Mouse (Mus musculus) CD4-positive, CD25-positive, alpha-beta regulatory T cell, adult 4 months (primary cell): ENCODE measurements around the gene Rsbn1l. TPM values are rescaled to one million over a fixed set of nuclear protein-coding genes. Genes with fewer than 3 reads are reported as not detected.
A peak's percentile ranks its signal among the peaks of the same experiment; 100 is the strongest.
"Not testable (repeated sequence)": the region's sequence is repeated elsewhere in the genome, so short reads cannot be mapped to it uniquely, and the experiment has no call there.

Source experiments
- ATAC-seq: one replicate; pipeline ENCODE4 v1.8.0; 2017
- polyA plus RNA-seq, 2 experiments: library from polyadenylated mRNA; unstranded; fragments of 100-300 nt; shearing (Covaris generic); gene quantifications; one replicate each; pipeline ENCODE4 v1.2.1; 2017

The Rsbn1l gene
- polyA plus RNA-seq, 2 experiments from 2014 or later: 32.6 to 42.7 TPM

- no peak for ATAC-seq
Measured at GRCm38 (mm10) chr5:20950093-20950492, 6.1 kb downstream of the Rsbn1l start.

GRCm38 (mm10) chr5:20946906-20947305, 9.3 kb downstream of the Rsbn1l start:
- ATAC-seq: no peak

DNA sequence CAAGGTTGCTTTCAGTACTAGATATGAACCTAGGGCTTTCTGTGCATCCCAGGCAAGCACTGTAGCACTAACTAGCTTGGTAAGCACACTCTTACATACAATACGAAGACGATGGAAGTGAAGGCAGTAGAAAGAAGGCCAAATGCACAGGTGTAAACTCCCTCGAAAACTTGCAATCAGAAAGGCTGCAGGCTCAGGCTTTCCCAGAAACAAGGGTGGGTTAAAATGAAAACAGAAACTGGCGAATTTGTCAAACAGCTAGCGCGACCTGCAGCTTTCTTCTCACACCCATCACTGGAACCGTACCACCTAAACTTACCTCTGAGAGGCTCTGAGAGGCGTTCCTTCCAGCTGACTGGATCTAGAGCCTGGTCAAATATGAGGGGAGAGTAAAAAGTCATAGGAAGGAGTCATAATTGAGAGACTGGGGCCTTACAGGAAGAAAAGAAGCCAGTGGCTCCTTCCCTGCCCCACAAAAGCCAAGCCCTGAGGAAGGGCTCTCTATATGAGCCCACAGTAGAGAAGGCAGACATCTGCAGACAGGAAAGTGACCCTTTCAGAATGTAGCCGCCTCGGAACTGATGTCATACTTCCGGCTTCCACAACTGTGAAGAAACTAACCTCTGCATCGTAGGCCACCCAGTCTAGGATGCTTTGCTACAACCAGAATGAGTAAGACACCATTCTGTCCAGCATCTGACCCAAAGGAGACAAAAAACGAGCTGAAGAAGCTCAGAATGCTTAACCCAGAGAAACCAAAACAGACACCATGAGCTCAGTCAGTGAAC, 11.0 kb downstream of the Rsbn1l start:
- ATAC-seq: peak; percentile 79

GRCm38 (mm10) chr5:20943791-20944190, 12.4 kb downstream of the Rsbn1l start:
- not testable (repeated sequence) for ATAC-seq

- peak; percentile 6 for ATAC-seq
Measured at GRCm38 (mm10) chr5:20942523-20942922, 13.7 kb downstream of the Rsbn1l start.

GRCm38 (mm10) chr5:20941205-20941604, 15.0 kb downstream of the Rsbn1l start:
- peak; percentile 63 for ATAC-seq

- ATAC-seq: no peak
Measured at GRCm38 (mm10) chr5:20940696-20941095, 15.5 kb downstream of the Rsbn1l start.

- no peak for ATAC-seq
Measured at GRCm38 (mm10) chr5:20940040-20940571, 16.1 kb downstream of the Rsbn1l start.

DNA sequence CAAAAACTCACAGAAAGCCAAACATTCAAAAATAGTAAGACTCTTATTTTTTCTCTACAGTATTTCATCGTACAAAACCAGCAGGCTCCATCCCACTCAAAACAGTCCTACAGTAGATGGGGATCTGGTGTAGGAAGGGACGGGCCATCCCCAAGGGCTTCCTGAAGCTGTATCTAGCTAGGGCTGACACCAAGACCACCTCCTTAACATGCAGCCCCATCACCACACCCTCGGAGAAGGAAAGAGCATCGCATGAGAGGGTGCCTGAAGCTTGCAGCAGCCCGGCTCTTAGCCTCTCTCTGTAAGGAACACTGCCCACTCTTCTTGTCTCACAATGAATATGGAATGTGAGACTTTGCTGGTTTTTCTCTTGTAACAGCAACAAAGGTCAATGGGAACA, 17.7 kb downstream of the Rsbn1l start:
- peak; percentile 12 for ATAC-seq

GRCm38 (mm10) chr5:20935934-20936333, 20.3 kb downstream of the Rsbn1l start:
- no peak for ATAC-seq

GRCm38 (mm10) chr5:20932585-20932984, 23.6 kb downstream of the Rsbn1l start:
- peak; percentile 31 for ATAC-seq

GRCm38 (mm10) chr5:20931300-20931699, 24.9 kb downstream of the Rsbn1l start:
- peak; percentile 42 for ATAC-seq

DNA sequence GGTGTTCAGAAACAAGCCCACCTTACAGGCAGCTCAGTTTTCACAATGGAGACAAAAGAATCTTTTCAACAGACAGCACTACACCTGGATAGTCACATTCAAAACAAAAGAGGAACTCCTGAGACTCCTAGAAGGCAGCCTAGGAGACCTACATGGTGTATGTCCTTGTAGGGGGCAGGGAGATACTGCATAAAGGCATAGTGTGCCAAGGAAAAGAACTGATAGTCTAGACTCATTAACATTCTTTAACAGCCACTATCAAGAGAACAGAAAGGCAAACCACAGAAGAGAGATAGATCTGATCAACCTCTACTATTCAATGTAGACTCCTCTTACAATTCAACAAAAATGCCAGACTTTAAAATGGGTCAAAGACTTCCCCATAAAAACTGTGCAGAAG, 25.8 kb downstream of the Rsbn1l start:
- ATAC-seq: no peak

GRCm38 (mm10) chr5:20929669-20930151, 26.5 kb downstream of the Rsbn1l start:
- no peak for ATAC-seq

DNA sequence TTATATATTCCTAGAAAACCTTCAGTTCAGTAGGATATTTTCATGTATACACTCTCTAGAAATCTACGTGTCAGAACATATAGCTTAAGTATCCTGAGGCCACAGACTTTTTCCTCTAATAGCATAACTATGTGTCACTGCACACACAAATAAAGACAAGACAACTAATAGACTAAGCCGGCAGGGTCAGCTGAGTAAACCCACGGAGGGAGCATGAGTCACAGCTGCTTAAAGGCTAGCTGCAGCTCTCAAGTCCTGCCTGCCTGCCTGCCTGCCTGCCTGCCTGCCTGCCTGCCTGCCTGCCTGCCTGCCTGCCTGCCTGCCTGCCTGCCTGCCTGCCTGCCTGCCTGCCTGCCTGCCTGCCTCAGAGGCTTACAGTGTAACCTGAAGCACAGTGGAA, 30.7 kb downstream of the Rsbn1l start:
- no peak for ATAC-seq

GRCm38 (mm10) chr5:20924608-20925007, 31.6 kb downstream of the Rsbn1l start:
- no peak for ATAC-seq

DNA sequence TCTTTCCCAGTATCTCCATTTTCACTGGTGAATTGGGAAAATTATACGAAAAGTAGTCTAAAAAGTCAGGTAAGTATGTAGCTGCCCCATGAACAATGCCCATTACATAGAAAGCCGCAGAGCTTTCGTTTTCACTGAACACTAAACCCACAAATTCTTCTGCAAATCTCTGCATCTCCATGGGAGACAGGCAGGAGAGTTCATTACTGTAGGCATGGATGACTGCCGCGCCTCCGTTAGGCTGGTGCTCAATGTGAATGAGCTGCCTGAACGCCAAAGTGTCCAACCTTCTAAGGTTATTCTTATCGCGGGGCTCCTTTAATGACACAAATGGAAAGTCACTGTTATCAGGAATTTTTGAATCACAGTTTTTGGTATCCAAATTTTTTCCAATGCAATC, 36.6 kb downstream of the Rsbn1l start:
- no peak for ATAC-seq

- no peak for ATAC-seq
Measured at GRCm38 (mm10) chr5:20918967-20919366, 37.2 kb downstream of the Rsbn1l start.

GRCm38 (mm10) chr5:20913372-20914275, 42.6 kb downstream of the Rsbn1l start:
- ATAC-seq: peak; percentile 88

- ATAC-seq: no peak
Measured at GRCm38 (mm10) chr5:20911741-20912140, 44.5 kb downstream of the Rsbn1l start.

DNA sequence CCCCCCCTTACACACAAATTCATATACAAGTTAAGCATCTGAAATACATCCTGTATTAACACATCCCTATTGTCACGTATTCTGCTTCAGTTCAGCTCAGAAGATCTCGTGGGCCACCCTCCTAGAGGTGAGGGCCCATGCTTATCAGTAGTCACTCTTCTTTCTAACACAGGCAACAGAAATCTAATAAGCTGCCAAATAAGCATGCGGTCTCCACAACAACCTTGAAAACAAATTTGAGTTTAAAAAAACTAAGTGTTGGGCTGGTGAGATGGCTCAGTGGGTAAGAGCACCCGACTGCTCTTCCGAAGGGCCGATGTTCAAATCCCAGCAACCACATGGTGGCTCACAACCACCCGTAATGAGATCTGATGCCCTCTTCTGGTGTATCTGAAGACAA, 50.0 kb downstream of the Rsbn1l start:
- ATAC-seq: no peak

DNA sequence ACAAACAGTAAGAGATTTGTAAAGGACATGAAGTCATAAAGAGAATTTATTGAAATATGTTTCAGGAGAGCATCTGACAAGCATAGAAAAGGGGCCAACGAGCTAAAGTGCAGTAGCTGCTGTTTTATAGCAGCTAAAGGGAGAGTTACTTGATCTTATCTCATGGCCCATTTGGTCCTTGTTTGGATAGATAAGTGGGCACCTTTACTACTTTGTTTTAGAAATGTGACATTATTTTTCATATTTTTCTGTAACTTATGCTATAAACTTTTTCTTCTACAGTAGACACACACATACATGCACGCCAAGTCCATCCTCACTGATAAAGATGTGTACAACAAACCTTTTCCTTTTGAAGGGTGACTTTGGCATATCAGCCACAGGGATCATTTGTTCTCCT, 50.8 kb downstream of the Rsbn1l start:
- no peak for ATAC-seq

DNA sequence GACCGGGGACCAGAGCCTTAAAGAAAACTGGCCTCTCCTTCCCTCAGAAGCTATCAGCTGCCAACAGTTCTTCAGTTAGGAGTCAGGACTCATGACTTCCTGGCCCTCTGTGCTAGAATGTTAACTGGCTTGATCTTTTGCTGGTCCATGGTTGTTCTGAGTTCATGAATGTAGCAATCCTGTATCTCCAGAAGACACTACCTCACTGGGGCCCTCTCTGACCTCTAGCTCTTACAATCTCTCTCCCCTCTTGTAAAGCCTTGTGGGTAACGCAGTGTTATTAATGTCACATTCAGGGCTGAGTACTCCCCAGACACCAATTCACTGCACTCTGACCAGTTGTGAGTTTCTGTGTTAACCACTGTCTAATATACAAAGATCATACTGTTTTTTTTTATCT, 51.6 kb downstream of the Rsbn1l start:
- ATAC-seq: no peak
